Mouse (Mus musculus) megakaryocyte-erythroid progenitor cell, adult 5 weeks (primary cell): ENCODE data around the gene Dapp1. TPM values are rescaled to one million over a fixed set of nuclear protein-coding genes. Genes with fewer than 3 reads are reported as not detected.

Source experiments
- polyA plus RNA-seq: library from polyadenylated mRNA; stranded (reverse); fragments of >175 nt; gene quantifications from 2 replicates; pipeline ENCODE4 v1.2.3, GENCODE M21; 2012

Dapp1 gene
- 18.8 and 31.8 TPM in 2 replicates for polyA plus RNA-seq

DNA sequence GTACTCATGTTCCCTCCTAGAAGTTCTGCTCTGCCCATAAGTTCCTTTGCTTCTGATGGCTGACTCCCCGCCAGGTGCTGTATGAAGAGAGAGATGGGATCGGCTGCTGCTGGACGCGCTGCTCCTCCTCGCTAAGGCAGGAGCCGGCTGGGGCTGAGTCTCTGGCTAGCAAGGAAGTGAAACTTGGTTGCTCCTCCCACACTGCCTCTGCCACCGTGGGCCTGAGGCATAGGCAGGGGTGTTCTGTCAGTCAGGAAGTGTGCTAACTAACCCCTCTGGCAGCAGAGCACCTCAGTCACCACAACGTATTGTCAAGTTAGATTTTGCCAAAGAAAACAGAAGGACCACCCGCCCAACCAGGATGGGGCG lies at the start of gene Dapp1:
Gene Dapp1 (minus strand): TSS at position 164 of the 369 bp plus-strand sequence.

DNA sequence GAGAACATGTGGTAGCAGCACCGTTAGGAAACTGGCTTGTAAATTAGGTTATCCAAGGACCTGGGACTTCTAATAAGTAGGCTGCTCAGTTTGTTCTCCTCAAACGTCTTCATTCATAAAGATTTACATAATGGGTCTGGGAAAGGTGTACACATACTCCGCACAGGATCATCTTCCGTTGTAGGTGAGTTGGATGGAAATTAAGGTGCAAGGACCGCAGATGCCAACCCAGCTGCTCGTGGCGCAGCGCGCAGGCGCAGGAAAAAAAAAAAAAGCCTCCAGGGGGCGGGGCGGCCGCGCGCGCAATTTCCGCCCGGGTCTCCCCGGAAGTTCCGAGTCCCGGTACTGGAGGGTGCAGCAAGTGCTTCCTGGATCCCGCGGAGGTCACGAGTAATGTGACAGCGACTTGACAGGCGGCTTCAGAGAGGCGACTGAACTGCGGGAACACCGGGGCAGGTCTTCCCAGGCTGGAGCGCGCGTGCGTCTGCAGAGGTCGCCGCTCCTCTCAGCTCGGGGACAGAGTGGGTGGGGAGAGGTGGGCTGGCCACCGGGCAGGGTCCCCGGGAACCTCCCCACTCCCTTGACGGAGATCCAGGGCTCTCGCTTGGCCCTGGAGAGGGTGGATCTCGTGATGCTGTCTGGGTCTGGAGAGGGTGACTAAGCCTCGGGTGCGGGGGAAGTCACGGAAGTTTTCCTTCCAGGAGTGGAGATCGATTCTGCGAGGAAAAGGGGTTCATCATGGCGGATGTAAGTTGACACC lies 63.0 kb downstream of the Dapp1 start, which contains the start of gene Lamtor3:
Gene Lamtor3 (plus strand): TSS at position 335 of the 760 bp plus-strand sequence.

Other genes starting within 250 kb of the Dapp1 start
- 2,416 and 2,588 TPM in 2 replicates for gene H2afz, start 117.1 kb downstream of the Dapp1 start, polyA plus RNA-seq
- 1.4 and 1.6 TPM in 2 replicates for gene Dnajb14, start 113.9 kb downstream of the Dapp1 start, polyA plus RNA-seq
- gene Lamtor3, start 63.0 kb downstream of the Dapp1 start, polyA plus RNA-seq, result 18.2 and 19.3 TPM in 2 replicates
- gene 1110002E22Rik, start 83.5 kb upstream of the Dapp1 start, polyA plus RNA-seq, result 0.03 and 0.05 TPM in 2 replicates
- not detected in 2 replicates for gene Gm5105, start 85.8 kb upstream of the Dapp1 start, polyA plus RNA-seq
- gene Trmt10a, start 161.9 kb upstream of the Dapp1 start, polyA plus RNA-seq, result 1.8 and 2.6 TPM in 2 replicates
- gene Mttp, start 163.4 kb upstream of the Dapp1 start, polyA plus RNA-seq, result 0.38 and 0.98 TPM in 2 replicates
- gene 4930579F01Rik, start 212.3 kb upstream of the Dapp1 start, polyA plus RNA-seq, result not detected in 2 replicates
- not detected in 2 replicates for gene Adh7, start 236.2 kb upstream of the Dapp1 start, polyA plus RNA-seq